Comparison of ENCODE assay signal across 13 mouse cellular contexts in genomic region chr5:67654572-67654971, GRCm38 (mm10). TPM values are rescaled to one million over a fixed set of nuclear protein-coding genes. Genes with fewer than 3 reads are reported as not detected.
DNase-seq lines count a peak whose midpoint lies in the region; ATAC-seq and TF ChIP-seq lines count a peak whose summit lies in the region.
"Had no signal": no experiment of that assay in that cellular context is flagged by ENCODE, and none has a peak within 500 bp of the region (broad histone marks: within the 10 kb centered on the region; RNA-seq: fewer than 3 reads in every experiment).

No protein-coding gene starts in this region.

- no peak overlapping the region for H3K9ac ChIP-seq in lung, embryonic 14.5 days
- H3K9ac ChIP-seq in forebrain, embryonic 16.5 days (replicated peaks; ENCODE audit: low read depth, low read length), result no peak overlapping the region

- H3K4me1 ChIP-seq in lung, embryonic 14.5 days (ENCODE audit: insufficient read depth), result no peaks in the 10 kb centered on the region
- peaks cover 4% of the 10 kb centered on the region; the same call in 1 of the 2 replicates for H3K4me1 ChIP-seq in forebrain, embryonic 16.5 days (replicated peaks; ENCODE audit: control insufficient read depth, insufficient read depth, low read length)

- intact Hi-C loops in heart, postnatal 25 days (cut with DNase I), result no loop called here

- peaks cover 5% of the 10 kb centered on the region; the same call in 1 of the 2 replicates for H3K36me3 ChIP-seq in lung, embryonic 14.5 days (ENCODE audit: insufficient read depth)
- H3K36me3 ChIP-seq in forebrain, embryonic 16.5 days (ENCODE audit: control insufficient read depth, insufficient read depth), result 0 out of 2 replicates have a peak, but pooled peaks cover 2% of the 10 kb centered on the region

- 83% methylated on average over 5 of the region's 5 CpGs for WGBS in lung, embryonic 14.5 days
- 68% methylated on average over 5 of the region's 5 CpGs for WGBS in forebrain, embryonic 16.5 days

- peak; percentile 87 for DNase-seq in heart, adult 11 months
- no peak for DNase-seq in heart, postnatal 25 days (ENCODE audit: low spot score)
- peak; percentile 18 for DNase-seq in lung, embryonic 14.5 days
- DNase-seq in lung, postnatal 14 days, result no peak
- DNase-seq in brain, embryonic 14.5 days (ENCODE audit: low read depth), result peak; percentile 22
- peak; percentile 32 for DNase-seq in cerebellum, adult 9-11 months
- DNase-seq: adrenal gland, postnatal 14 days; kidney, adult 8-10 months; thymus, adult 2 months had no signal

- H3K4me3 ChIP-seq in lung, embryonic 14.5 days (ENCODE audit: low read depth, low read length), result no peak overlapping the region
- no peak overlapping the region for H3K4me3 ChIP-seq in forebrain, embryonic 16.5 days (replicated peaks; ENCODE audit: low read length)

- no peaks in the 10 kb centered on the region for H3K9me3 ChIP-seq in lung, embryonic 14.5 days (ENCODE audit: low read depth, low read length)
- no peaks in the 10 kb centered on the region for H3K9me3 ChIP-seq in forebrain, embryonic 16.5 days (ENCODE audit: control insufficient read depth, low read length)
- H3K9me3 ChIP-seq: G1E had no signal

- no peak overlapping the region for H3K4me2 ChIP-seq in lung, embryonic 14.5 days
- no peak overlapping the region for H3K4me2 ChIP-seq in forebrain, embryonic 16.5 days (ENCODE audit: low read length)
- H3K4me2 ChIP-seq: heart, embryonic 11.5 days; liver, embryonic 11.5 days had no signal

- no peak overlapping the region for H3K27ac ChIP-seq in lung, embryonic 14.5 days (ENCODE audit: low read depth)
- no peak overlapping the region for H3K27ac ChIP-seq in forebrain, embryonic 16.5 days (ENCODE audit: low read length)

- no peak for TF ChIP-seq POLR2A in brain, embryonic 14.5 days (IDR thresholded peaks at IDR 0.05; ENCODE audit: borderline replicate concordance, extremely low read depth, insufficient read depth, insufficient read length, poor library complexity, severe bottlenecking)

- ATAC-seq in lung, embryonic 14.5 days (ENCODE audit: insufficient read depth), result no peak
- no peak for ATAC-seq in forebrain, embryonic 16.5 days

- TF ChIP-seq CTCF in lung, embryonic 14.5 days (IDR thresholded peaks at IDR 0.05; ENCODE audit: low read depth), result no peak
- no peak for TF ChIP-seq CTCF in brain, embryonic 14.5 days (IDR thresholded peaks at IDR 0.05; ENCODE audit: borderline replicate concordance, extremely low read depth, insufficient read depth, insufficient read length)

- no peaks in the 10 kb centered on the region for H3K27me3 ChIP-seq in lung, embryonic 14.5 days (ENCODE audit: insufficient read depth, low read length)
- H3K27me3 ChIP-seq in forebrain, embryonic 16.5 days (replicated peaks; ENCODE audit: control insufficient read depth, insufficient read depth, low read length), result no peaks in the 10 kb centered on the region

RNA-seq across cellular contexts. Expression of gene Shisa3, which starts 46.9 kb away (rescaled TPM):
- total RNA-seq in heart, postnatal 25 days (2021), result 1 to 10 TPM in 1 of 2 experiments, under 1 TPM in 1; 0.64 to 1.0 TPM
- 4.7 and 5.5 TPM in 2 replicates for polyA plus RNA-seq in lung, embryonic 14.5 days (2014; fragmentation: Nextera tagmentation; extraction: Ambion mirVana)
- polyA plus RNA-seq in brain, embryonic 14.5 days (2012; rRNA removed), result 7.5 and 12.6 TPM in 2 replicates
- 1.1 and 2.8 TPM in 2 replicates for polyA plus RNA-seq in forebrain, embryonic 16.5 days (2015; fragmentation: Nextera tagmentation; extraction: Ambion mirVana)
- polyA plus RNA-seq: G1E had no signal

Comparison
In these comparisons a context has a peak if more than half of its experiments do, and no peak if none do; other contexts are left out.
1. DNase-seq: peak in heart, adult 11 months (single experiment), lung, embryonic 14.5 days (single experiment), brain, embryonic 14.5 days (single experiment) and cerebellum, adult 9-11 months (single experiment); none in heart, postnatal 25 days (single experiment) and lung, postnatal 14 days (single experiment).